Mouse (Mus musculus): ENCODE results near the gene Kng1. TPM values are rescaled to one million over a fixed set of nuclear protein-coding genes. Genes with fewer than 3 reads are reported as not detected.
A peak's percentile ranks its signal among the peaks of the same experiment; 100 is the strongest.

The Kng1 gene
- total and polyA plus RNA-seq, 3 experiments, result not detected

DNA sequence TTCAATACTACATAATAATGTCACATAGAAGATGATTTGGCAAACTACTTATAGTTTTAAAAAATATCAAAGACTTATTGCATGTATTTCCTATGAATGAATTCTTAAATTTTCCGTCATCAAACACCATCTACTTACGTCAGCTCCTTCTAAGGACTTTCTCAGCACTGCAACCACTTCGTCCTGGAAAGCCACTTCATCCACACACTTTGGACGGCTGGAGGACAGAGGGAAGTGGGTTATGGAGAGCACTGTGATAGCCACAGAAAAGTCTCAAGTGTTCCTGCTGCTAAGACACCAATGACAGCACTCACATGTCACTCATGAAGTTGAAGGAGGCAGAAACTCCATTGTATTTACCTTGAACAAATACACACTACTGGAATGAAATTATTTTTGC, 66.7 kb downstream of the Kng1 start:
- H3K27ac ChIP-seq (ENCODE audit: control insufficient read depth, low read depth, low read length), result no peak overlapping the region
- no peak overlapping the region for H3K4me3 ChIP-seq (ENCODE audit: control insufficient read depth in 1 of 2, insufficient read depth in 1 of 2, low read depth in 2 of 2, low read length in 2 of 2)
- H3K9ac ChIP-seq (ENCODE audit: control insufficient read depth, low read depth, low read length, poor library complexity, severe bottlenecking), result no peak overlapping the region
- peaks cover 0 to 13% of the 10 kb centered on the region in 2 experiments; a peak in 2 of 4 replicates for H3K4me1 ChIP-seq (ENCODE audit: control insufficient read depth in 1 of 2, insufficient read depth in 2 of 2, low read length in 2 of 2)
- no peak for DNase-seq (ENCODE audit: low read depth, low spot score)
- H3K27me3 ChIP-seq (ENCODE audit: control insufficient read depth in 1 of 2, insufficient read depth in 2 of 2, low read length in 2 of 2), result no peaks in the 10 kb centered on the region
- peaks cover 15 to 19% of the 10 kb centered on the region in 2 experiments for H3K36me3 ChIP-seq (ENCODE audit: control insufficient read depth in 1 of 2, insufficient read depth in 2 of 2, low read length in 2 of 2)
- TF ChIP-seq RAD21 (IDR thresholded peaks at IDR 0.05; ENCODE audit: low read depth, low read length) (no peak), ZMIZ1 (IDR thresholded peaks at IDR 0.05; ENCODE audit: low read depth, low read length) (no peak), GABPA (IDR thresholded peaks at IDR 0.05; ENCODE audit: low read depth, low read length) (no peak), E2F4 (IDR thresholded peaks at IDR 0.05; ENCODE audit: borderline replicate concordance, low read depth, low read length) (no peak), BHLHE40 (IDR thresholded peaks at IDR 0.05; ENCODE audit: borderline replicate concordance, low read depth, low read length) (no peak), UBTF (IDR thresholded peaks at IDR 0.05; ENCODE audit: borderline replicate concordance, insufficient read depth, low read depth, low read length) (no peak), MYB (IDR thresholded peaks at IDR 0.05; ENCODE audit: low read depth, low read length) (no peak), ZNF384 (IDR thresholded peaks at IDR 0.05; ENCODE audit: low read depth, low read length) (no peak), NELFE (IDR thresholded peaks at IDR 0.05; ENCODE audit: low read depth, low read length) (no peak), NRF1 (IDR thresholded peaks at IDR 0.05; ENCODE audit: insufficient read depth, low read depth, low read length, poor library complexity, severe bottlenecking) (no peak), TAL1 (IDR thresholded peaks at IDR 0.05; ENCODE audit: low read length) (no peak), ZKSCAN1 (IDR thresholded peaks at IDR 0.05; ENCODE audit: low read depth, low read length) (no peak), CHD2 (IDR thresholded peaks at IDR 0.05; ENCODE audit: low read length) (no peak), USF2 (IDR thresholded peaks at IDR 0.05; ENCODE audit: borderline replicate concordance in 1 of 2, insufficient read depth in 1 of 2, low read depth in 1 of 2, low read length in 2 of 2) (no peak), CTCF (IDR thresholded peaks at IDR 0.05 in 2 of 3, conservative IDR thresholded peaks at IDR 0.05 in 1 of 3; ENCODE audit: control insufficient read depth in 1 of 3, insufficient read depth in 1 of 3, low read depth in 2 of 3, low read length in 3 of 3, poor library complexity in 1 of 3, severe bottlenecking in 1 of 3) (no peak), USF1 (IDR thresholded peaks at IDR 0.05; ENCODE audit: low read depth, low read length) (no peak)
- no peaks in the 10 kb centered on the region for H3K9me3 ChIP-seq (replicated peaks; ENCODE audit: insufficient read depth, low read length)
- H3K79me2 ChIP-seq (ENCODE audit: control insufficient read depth, insufficient read depth, low read length, poor library complexity), result peaks cover 30% of the 10 kb centered on the region

- Histone ChIP-seq H3K4me1 (ENCODE audit: control insufficient read depth in 1 of 2, insufficient read depth in 2 of 2, low read length in 2 of 2) (peaks cover 0 to 13% of the 10 kb centered on the region in 2 experiments; a peak in 2 of 4 replicates), H3K9ac (ENCODE audit: control insufficient read depth, low read depth, low read length, poor library complexity, severe bottlenecking) (peak overlapping the region; percentile 94), H3K36me3 (ENCODE audit: control insufficient read depth in 1 of 2, insufficient read depth in 2 of 2, low read length in 2 of 2) (peaks cover 13 to 15% of the 10 kb centered on the region in 2 experiments), H3K4me3 (ENCODE audit: control insufficient read depth in 1 of 2, insufficient read depth in 1 of 2, low read depth in 2 of 2, low read length in 2 of 2) (peak overlapping the region; percentile 70 to 71), H3K27me3 (ENCODE audit: control insufficient read depth in 1 of 2, insufficient read depth in 2 of 2, low read length in 2 of 2) (no peaks in the 10 kb centered on the region), H3K9me3 (replicated peaks; ENCODE audit: insufficient read depth, low read length) (no peaks in the 10 kb centered on the region), H3K27ac (ENCODE audit: control insufficient read depth, low read depth, low read length) (peak overlapping the region; percentile 70), H3K79me2 (ENCODE audit: control insufficient read depth, insufficient read depth, low read length, poor library complexity) (peaks cover 29% of the 10 kb centered on the region)
- DNase-seq (ENCODE audit: low read depth, low spot score), result no peak
- TF ChIP-seq MXI1 (IDR thresholded peaks at IDR 0.05; ENCODE audit: low read depth, low read length), result no peak
- 0 out of 2 replicates have a peak, but pooled peaks have one; percentile 30 for TF ChIP-seq MYC (IDR thresholded peaks at IDR 0.05; ENCODE audit: low read depth, low read length)
These were observed 69.6 kb downstream of the Kng1 start for GRCm38 (mm10) chr16:23127311-23127672.
